Mouse (Mus musculus) effector memory CD4-positive, alpha-beta T cell, adult 5 months (primary cell): Measurements from ENCODE around the gene Lgals9. TPM values are rescaled to one million over a fixed set of nuclear protein-coding genes. Genes with fewer than 3 reads are reported as not detected.

Source experiments
- polyA plus RNA-seq: library from polyadenylated mRNA; unstranded; fragments of 100-300 nt; shearing (Covaris generic); gene quantifications from one replicate; pipeline ENCODE4 v1.2.1, GENCODE M21; 2017

The Lgals9 gene
- 150 TPM for polyA plus RNA-seq

DNA sequence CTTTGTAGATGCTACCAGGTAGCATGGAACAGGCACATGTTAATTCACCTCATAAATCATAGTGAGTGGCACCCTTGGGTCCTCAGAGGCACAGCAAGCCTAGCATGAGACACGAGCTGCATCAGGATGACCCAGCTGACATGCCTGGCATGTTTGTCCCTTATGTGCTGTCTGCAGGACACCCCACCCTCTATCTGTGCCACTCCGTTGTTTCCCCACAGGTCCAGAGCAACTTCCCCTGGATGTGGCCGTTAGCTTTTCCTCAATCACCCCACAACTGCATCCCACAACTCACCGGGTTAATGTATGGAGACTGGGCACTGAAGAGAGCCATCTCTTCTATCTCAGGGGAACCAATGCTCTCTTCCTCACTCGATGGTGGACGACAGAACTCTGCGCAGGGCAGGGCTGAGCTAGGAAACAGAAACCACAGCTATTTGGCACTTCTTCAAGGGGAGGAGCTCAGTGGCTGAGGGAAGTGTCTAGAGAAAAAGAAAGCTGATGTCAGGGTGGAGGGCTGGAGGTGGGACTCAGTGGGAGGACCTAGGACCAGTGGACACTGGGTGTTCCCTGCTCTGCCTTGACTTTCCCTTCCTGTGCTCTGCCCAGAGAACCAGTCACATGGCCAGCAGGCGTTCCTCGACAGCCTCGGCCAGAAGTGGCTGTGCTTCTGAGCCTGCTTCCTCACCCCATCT is at the start of gene Lgals9:
Lgals9 (minus strand) TSS at position 464 of the 695 bp plus-strand sequence.

GRCm38 (mm10) chr11:78920411-78920939 is 64.3 kb downstream of the Lgals9 start, which contains the start of gene Nos2:
Nos2 (plus strand) TSS chr11:78920787.

Other genes starting within 250 kb of the Lgals9 start
- 17.2 TPM for gene Ccnq, start 233.2 kb downstream of the Lgals9 start, polyA plus RNA-seq
- gene Lyrm9, start 158.4 kb downstream of the Lgals9 start, polyA plus RNA-seq: 10.4 TPM
- gene Nos2, start 64.2 kb downstream of the Lgals9 start, polyA plus RNA-seq: not detected
- gene Ksr1, start 161.5 kb upstream of the Lgals9 start, polyA plus RNA-seq: 20.6 TPM